Mouse (Mus musculus): ENCODE data around the gene Chrna7.

Gene Chrna7

DNA sequence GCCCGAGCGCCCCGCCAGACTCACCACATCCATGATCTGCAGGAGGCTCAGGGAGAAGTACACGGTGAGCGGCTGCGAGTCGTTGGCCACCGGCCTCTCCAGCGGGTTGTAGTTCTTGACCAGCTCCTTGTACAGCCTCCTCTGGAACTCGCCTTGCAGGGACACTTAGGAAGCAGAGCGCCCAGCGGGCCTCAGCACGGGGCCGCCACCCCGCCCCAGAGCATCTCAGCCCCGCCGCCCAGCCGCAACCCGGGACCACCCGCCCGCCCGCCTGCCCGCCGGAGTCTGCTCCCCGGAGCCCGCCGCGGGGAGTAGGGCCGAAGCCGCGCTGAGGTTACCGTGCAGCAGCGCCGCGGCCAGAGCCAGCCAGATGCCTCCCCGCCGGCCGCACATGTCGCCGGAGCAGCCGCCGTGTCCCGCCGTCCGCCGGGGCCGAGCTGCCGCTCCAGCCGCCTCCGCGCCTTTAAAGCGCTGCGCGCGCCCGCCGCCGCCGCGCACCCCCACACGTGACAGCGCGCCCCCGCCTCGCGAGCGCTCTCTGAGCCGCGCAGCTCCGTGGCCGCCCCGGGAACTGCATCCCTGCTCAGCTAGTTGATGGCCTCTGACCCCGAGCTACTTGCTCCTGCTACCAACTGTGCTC is at the start of gene Chrna7:
Chrna7 (minus strand) TSS at position 486 of the 640 bp plus-strand sequence.
- peak; percentile 80 for DNase-seq

DNA sequence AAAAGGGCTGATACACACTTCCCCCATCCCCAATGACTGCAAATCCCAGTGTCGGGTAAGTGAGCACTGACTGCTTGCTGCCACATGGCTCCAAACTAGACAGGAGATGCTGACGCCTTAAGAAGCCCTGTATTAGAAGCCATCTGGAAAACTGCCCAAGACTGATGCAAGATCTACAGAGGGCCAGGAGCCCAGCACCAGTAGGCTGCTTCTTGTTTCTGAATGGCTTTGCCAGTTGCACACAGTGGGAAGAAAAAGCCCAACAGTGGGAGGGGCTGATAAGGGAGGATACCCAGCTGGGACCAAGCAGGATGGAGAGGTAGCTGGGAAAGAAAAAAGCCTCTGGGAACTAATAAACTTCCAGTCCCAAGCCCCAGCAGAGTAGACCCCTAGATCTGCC is 37.0 kb upstream of the Chrna7 start:
- DNase-seq: no peak

DNA sequence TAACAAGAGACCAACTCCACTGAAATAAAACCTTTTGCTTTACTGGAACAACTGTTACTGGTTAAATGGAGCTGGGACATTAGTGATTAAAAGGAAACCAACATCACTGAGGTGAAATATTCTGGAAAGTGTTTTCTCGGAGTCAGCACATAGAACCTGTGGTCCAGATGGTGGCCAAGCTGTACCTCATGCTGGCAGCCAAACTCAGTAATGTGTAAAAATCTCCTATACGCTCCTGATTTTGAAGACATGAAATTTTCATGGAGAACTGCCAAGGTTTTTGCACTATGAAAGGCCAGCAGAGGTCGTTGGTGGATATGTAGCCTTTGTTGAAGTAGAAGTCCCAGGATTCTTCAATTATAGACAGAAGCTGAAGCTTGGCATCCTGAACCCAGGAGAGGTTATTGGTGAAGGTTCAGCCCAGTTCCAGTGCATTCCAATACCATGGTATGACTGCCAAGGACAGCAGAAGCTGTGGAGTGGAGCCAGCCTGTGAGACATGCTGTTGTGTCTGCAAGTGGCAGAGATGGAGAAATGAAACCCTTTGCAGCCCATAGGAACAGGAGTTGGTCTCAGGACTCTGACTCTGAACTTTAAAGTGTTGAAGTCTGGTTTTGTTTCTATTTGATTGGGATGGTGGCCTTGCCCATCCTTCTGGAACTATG is 25.6 kb upstream of the Chrna7 start:
- DNase-seq: peak; percentile 65

DNA sequence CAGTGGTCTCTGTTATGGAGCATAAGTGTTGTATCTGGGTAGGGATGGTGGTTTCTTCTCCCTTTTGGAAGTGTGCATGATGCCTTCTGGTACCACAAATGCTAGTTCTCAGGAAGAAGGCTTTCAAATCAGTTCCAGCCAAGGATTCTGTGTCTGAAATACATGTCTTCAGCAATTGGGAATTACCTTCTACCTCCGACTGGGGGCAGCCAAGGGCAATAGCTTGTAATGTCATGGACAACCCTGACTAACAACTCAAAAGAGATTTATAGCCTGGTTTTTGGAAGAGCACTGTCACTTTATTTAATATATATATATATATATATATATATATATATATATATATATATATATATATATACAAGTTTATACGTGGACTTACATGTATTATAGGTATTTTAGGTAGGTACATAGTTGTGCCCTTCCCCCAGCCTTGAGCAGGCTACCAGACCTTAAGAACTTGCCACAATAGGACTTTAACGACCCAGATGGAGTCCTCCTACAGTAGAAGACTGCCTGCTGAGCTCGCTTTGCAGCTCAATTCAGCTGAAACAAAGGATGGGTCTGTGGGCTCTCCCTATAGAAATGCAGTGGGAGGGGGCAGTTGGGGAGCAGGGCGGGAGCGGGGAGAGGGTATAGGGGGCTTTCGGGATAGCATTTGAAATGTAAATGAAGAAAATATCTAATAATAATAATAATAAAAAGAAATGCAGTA is 12.9 kb upstream of the Chrna7 start:
- no peak for DNase-seq

DNA sequence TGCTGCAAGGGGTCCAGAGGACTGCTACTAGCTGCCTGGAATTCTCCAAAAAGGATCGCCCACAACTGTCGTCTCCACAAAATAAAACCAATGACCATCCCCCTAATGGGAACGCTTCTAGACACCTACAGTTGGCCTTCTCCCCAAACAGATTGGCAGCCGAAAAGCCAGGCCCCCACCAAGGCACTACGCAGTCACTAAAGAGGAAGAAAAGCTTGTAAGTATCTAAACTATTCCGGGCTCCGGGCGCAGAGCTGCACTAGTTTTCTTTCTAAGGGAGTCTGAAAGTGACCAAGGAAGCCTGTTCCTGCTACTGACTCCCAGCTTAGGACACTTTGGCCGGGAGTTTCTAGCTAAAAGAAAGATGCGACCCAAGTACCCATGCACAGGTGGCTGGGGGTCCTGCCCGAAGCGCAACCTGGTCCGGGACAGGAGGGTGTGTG is 707 bp downstream of the Chrna7 start:
- DNase-seq: peak; percentile 30

DNA sequence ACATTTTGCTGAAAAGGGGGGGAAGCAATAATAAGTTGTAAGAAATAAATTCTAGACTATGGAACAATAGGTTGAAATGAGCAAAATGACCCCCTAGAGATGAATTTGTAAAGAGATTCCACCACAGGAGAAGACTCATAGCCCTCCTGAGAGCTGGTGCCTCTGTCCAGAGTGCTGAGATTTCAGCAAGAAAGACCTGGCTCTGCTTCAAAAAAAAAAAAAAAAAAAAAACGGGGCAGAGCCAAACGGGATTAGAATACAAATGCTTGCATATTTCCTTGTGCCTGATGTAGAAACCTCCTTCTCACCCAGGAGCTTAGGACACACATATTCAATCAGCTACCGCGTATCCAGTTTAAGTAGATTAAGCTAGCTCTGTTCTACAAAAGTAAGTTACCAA is 2.9 kb downstream of the Chrna7 start:
- DNase-seq: no peak

DNA sequence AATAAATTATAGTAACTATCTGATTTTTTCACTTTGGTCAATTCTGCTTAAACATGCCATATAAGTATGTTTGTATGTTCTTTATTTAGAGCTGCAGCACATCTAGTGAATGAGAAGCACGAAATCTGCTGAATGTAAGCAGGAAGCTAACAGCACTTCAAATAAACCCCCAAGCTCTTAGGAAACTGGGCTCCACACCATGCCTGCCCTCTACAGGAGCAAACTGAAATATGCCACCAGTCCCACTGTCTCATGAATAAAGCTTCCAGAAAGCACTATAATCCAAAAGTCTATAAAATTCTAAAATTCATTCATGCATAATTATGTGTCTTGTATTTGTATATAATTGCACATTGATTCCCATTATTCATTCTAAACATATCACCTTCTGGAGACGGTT is 5.2 kb downstream of the Chrna7 start:
- no peak for DNase-seq

DNA sequence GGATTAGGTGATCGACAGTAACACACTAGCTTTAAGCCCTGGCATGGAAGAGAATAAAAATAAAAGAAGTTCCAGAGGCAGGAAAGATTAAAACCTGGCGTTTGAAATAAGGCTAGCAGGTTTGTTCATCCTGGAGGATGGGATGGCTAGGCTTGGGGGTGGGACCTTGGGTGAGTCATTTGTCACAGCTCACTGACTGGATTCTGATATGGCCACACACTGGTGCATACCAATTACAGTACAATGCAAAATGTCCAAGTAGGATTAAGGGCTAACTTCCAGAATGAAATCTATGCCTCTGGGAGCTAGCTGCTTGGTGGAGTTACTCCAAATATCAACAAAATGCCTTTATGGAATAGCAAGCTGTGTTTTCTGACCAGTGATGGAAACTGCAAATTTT is 16.8 kb downstream of the Chrna7 start:
- DNase-seq: no peak

DNA sequence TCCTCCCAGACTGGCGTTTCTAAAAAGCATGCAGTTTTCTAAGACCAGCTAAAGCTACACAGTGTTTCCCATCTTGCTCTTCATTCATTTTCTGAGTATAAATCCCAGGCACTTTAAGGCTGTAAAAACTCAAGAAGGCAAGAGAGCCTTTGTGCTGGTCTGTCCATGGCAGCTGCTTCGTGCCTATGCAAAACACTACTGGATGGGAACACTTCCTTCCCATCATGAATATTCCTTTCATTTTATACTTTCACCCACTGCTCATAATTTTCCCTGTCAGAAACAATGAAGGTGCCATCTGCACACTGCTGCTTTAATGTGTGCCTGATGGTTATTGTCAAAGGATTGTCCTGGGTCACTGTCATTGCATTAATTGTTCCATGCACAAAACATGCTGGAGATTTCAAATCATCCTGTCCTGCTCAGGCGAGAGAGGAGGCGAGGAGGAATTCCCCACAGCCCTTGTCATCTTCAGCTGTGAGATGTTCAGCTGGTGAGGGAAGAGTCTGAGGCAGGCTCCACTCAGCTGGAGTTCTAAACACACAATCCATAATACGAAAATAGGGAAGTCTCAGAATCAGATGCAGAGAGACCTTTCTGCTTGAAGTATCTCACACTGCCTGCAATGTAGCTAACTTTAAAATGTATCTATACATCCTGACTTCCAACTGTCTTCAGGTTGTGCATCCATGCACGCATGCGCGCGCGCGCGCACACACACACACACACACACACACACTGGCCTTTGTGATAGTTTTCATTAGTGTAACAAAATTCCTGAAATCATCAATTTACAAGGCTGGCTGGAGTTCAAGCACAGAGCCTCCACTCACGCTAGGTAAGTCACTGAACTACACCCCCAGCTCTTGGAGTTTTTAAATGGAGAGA is 22.5 kb downstream of the Chrna7 start:
- no peak for DNase-seq

DNA sequence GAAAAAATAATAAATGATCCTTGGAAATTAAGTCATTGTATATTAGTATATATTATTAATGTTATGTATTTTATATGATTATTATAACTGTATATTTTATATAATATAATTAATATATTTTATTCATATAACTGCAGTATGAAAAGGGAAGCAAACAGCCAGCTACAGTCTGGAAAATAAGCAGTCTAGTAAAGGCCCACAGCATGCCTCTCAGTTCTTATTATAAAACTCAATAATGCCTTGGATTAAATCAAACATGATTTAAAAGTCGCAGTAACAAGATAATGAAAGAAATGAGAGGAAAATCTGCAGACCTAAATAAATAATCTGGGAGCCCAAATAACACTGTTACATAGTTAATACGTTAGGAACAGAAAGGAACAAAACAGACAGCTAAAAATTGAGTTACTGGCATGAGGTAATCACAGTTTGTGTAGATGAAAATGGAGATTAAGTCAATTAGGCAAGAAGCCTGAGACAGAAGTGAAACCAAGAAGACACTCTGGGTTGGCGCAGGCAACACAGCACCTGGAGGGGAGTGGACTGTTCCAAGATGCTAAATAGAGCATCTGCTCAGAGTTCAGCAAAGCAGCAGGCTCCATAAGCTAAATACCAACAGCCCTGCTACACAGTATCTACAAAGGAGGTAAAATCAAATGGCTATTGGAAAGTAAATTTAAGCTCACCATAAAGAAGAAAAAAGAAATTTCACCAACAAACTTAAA is 42.1 kb downstream of the Chrna7 start:
- DNase-seq: no peak

DNA sequence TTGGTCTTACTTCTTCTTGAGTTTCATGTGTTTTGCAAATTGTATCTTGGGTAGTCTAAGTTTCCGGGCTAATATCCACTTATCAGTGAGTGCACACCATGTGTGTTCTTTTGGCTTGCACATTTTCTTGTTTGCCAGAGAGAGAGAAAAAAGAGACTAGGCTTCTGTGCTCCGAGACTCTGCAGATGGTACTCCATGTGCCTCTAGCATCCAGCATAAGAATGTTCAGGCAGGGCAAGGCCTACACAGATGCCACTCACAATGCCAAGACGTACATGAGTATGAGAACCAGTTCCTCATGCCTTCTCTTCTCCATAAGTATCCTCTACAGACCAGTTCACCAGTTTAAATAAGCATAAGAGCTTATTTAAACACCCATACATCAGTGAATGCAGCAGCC is 47.8 kb downstream of the Chrna7 start:
- DNase-seq: no peak

DNA sequence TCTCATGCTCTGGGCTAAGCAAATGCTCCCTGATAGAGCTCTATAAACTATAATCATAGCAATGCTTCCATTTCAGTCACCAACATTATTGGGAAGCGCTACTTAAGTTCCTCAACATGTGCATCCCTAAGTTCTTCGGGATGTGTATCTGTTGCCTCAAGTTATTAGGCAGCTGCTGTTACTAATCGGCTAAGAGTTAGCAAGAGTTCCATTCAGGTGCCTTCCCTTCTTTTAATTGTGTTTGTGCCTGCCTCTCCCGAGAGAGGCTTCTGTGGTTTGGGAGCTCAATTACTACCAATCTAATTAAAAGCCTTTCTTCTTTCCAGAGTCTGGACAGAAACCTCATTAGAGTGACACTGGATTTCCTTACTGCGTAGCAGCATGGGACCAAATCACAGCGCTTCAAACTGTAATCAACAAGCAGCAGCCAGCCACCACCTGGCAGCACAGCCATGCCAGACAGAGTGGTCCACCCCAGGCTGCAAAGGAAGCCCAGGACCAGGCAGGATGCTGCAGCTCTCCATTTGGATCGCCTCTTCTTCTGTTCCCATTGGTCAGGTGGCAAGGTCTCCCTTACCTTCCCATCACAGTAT is 50.0 kb downstream of the Chrna7 start:
- no peak for DNase-seq

DNA sequence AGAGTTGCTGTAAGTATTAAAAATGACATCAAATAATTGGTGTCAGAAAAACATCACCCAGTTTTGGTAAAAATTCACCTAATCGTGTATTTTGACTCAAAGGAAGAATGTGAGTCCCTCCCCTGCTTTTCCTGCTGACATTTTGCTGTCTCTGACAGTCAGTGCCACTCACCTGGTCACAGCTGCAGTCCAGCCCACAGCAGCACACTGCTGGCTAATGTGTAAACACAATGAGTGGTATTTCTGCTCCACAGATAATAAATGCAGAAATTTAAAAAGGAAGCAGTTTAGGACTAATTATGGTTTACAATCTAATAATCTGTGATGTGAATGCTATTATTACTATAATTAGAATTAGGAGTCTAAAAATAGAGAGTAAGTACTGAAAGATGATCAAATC is 59.1 kb downstream of the Chrna7 start:
- no peak for DNase-seq

DNA sequence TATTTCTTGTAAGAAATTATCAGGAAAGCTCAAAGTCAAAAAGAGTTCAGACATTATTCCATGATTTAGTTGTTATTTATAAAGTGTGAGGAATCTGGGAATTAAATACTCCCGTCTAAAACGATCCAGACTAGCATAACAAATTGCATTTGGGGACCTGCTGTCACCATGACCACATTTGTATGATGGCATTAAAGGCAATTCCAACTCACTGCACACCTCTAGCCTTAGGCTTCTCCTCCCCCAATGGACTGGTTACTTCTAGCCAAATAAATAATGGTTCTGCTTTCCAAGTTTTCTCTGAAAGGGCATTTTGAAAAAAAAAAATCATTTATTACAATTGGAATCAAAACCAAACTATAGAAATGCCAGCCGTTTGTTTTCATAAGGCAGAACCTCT is 63.6 kb downstream of the Chrna7 start:
- DNase-seq: no peak

DNA sequence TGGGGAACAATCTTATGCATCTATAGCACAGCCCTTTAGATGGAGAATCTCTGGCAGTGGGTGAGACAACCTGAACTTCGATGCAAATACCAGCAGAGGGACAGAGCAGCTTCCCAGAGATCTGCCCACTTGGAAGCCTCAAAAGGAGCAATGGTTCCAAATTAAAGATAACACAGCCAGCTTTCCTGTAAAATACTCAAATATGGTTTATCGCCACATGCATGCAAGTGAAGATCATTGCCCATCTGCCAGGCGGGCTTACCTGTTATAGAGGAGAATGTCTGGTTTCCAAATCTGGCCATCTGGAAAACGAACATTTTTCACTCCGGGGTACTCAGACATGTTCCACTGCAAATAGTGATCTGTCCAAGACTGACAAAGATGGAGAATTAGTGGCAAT is 64.0 kb downstream of the Chrna7 start:
- peak; percentile 19 for DNase-seq

DNA sequence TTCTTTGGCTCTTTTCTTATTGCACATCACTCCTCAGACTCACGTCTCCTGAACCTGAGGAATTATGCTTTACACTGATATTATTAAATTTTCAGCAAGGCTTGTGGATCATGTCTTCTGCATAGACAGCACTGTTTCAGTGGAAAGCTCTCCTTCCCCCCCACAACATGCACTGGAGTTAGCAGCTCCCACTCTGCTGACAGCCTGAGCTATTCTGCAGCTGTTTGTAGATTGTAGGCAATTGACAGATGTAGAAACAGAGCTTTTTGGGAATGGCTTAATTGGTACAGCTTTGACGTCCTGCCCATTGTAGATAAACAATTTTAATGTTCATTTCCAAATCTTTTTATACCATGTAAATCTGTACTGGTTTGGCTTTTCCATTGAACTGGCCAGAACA is 89.8 kb downstream of the Chrna7 start:
- DNase-seq: no peak

DNA sequence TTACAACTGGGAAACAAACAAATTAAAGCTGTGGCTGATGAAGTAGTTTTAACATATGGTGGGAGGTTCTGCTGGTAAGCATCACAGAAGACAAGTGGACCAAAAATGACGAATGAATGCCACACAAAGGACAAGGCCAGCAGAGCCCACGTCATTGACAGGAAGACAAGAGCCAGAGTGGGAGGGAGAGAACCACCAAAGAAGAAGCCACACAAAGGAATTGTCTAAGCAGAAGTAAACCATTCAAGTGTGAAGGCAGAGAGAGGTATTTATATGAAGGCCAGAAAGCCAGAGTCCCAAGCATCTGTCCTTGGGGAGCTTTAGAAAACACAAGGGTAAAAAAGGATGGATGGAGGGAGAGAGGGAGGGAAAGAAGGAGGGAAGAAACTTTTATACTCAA is 98.7 kb downstream of the Chrna7 start:
- DNase-seq: no peak

DNA sequence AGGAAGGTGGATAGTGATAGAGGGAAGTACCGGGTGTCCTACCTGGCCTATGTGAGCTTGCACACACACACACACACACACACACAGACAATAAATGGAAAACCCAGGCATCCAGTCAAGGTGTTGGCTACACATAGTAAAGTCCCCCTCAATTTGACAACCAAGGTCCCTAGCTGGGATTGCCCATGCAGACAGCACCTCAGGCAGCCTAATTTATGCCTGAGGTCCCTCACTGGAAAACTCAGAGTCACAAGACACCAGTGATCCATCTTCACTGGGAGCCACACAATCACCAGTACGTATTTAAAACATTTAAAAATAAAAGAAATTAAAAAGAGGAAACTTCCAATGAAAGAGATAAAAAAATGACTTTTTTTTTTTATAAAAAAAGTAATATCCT is 99.1 kb downstream of the Chrna7 start:
- no peak for DNase-seq

DNA sequence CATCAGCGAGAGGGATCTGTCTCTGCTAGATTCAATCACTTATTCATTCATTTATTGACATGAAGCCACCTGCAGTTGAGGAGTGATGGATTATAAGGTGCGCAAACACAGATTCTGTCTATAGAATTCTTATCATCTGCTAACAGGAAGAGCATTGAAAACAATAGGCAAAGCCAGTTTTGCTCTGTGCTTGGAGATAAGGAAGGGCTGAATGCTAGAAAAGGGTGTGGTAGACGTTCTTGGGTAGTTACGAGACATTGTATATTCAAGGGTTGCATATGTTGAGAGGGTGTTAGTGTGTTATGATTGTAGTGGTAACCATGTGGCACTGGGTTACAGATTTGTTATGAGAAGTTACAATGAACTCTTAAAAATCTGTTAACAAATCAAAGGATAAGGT is 103.0 kb downstream of the Chrna7 start:
- no peak for DNase-seq

DNA sequence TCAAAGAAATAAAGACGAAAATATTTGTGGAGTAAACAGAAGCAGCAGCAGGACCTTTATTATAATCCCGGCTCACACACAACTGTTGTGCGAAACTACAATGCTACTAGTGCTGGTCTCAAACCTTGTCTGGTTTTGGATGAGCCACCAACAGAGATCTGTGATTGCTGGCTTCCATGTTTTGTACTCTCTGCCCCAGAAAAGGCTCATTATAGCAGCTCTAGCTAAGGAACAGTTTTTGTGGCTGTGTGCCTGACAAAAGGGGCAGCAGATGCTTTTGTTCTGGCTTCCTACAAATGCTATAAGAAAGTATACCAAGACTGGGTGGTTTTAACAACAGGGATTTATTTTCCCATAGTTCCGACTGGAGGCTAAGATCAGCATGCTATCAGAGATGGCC is 126.4 kb downstream of the Chrna7 start:
- DNase-seq: no peak

DNA sequence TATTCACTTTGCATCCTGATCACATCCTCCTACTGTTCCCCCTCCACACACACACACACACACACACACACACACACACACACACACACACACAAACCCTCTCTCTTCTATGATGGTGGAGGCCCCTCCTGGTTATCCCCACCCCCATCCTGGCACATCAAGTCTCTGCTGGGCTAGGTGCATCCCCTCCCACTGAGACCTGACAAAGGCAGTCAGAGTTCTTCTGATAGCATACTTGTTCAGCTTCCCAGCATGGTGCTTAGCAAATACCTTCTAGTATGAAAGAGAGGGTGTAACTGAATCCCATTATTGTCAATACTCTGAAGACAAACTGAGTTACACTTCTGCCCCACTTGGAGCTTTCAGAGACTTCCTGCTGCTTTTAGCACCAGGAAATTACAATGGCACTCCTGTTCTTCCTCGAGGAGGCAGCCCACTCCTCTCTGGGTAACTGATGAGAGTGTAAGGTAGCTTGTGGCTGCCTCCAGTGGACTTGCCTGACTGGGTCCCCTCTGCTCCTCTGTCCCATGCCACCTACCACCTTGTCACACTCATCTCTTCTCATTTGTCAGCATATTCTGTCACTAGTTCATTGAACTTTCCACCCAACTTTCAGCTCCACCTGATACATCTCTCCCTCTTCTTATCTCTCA is 127.9 kb downstream of the Chrna7 start:
- no peak for DNase-seq

DNA sequence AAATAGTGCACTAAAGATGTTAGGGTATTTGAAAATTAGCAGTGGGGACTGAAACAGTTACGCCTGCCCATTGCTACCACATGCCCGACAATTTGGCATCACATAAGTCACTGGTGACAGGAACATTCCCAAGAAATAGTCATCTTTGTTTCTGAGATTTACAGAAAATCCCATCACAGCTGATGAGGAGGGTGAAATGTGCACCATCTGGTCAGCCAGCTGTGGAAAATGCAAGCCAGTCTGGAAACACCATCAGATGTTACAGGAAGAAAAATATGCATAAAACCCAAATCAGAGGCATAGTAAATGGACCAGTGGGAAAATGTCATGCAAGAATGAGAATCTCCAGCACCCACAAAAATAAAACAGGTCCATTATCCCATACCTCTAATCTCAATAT is 151.4 kb downstream of the Chrna7 start:
- no peak for DNase-seq
